Mouse (Mus musculus): Measurements from ENCODE around the gene Svs5.

Svs5 gene

DNA sequence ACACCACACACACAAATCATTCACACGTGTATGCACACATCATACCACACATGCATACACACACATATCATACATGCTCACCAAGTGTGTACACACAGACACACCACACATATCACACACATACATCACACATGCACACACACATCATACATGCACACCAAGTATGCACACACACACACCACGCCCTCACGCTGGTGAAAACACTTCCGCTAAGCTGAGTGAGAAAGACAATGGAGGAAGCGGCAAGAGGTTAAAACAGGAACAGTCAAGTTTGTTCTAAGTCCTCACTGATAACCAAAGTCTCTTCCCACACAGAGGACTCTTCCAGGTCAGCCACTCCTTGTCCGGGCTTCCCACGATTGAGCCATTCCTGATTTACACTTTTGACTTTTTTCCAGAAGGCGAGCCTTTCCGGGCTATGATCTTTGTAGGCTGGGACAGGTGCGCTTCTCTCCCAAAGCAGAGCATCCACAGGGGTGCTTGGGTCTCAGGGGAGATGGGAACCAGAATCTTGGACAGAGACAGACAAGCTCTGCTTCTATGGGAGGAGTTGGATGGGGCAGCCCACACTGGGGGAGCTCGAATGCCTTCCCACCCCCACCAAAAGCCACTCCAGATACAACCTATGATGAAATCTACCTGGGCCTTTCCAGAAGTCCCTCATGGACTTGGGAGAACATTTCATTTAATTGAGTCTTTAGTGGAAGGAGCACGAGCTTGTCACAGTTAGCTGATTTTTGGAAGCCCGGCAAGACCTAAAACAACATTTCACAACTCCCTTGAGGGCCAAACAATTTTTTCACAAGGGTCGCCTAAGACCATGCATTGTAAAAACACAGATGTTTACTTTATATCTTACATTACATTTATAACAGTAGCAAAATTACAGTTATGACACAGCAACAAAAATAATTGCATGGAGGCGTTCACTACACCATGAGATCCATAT, 45.2 kb downstream of the Svs5 start:
- no peak for DNase-seq (ENCODE audit: extremely low spot score, low spot score)

DNA sequence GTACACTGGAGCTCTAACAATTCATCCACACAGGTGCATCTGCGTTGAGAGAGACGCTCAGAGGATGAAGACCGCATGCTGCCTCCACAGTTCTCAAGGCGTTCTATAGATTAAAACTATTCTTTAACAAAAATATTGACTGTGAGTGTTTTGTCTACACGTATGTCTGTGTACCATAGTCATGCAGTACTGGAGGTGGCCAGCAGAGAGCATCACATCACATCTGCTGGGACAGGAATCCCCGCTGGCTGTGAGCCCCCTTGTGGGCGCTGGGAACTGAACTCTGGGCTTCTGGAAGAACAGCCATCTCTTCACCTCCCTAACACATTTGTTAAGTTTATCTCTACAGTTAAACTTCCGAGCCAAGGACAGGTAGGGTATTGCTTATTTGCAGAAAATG, 49.2 kb downstream of the Svs5 start:
- no peak for DNase-seq (ENCODE audit: extremely low spot score, low spot score)

DNA sequence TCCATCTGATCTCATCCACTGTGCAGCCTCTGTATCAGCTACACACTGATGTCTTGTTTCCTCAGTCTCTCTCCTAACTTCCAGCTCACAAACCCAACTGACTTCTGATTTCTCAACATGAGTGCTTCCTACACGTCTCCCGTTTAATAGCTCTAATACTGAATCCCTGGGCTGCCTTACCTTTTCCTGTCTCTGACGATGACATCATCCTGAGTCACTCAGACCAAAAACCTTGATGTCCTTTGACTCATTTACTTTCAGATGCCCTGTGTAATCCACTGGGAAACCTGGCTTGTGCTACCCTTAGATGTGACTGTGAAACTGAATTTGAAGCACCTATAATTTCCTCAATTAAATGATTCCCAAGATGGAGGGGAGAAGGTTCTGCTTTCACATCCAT, 50.4 kb downstream of the Svs5 start:
- DNase-seq (ENCODE audit: extremely low spot score, low spot score), result no peak
